Mouse (Mus musculus) hematopoietic multipotent progenitor cell, adult 10-12 weeks (in vitro differentiated cells): ENCODE data around the gene Olfr461. TPM values are rescaled to one million over a fixed set of nuclear protein-coding genes. Genes with fewer than 3 reads are reported as not detected.

Experiments used
- polyA plus RNA-seq: library from polyadenylated mRNA; stranded (reverse); fragments of >175 nt; gene quantifications from 2 replicates; pipeline ENCODE4 v1.2.3, GENCODE M21; 2012; ENCODE audit warnings: low replicate concordance

The Olfr461 gene
- polyA plus RNA-seq = not detected in 2 replicates

GRCm38 (mm10) chr6:40554950-40555349, at the start of gene Olfr461:
Gene Olfr461, minus strand, starts transcription at chr6:40555050.

GRCm38 (mm10) chr6:40585645-40586044, 30.8 kb upstream of the Olfr461 start, which contains the start of gene Clec5a:
Gene Clec5a, minus strand, starts transcription at chr6:40585821.

GRCm38 (mm10) chr6:40569187-40569586, 14.3 kb upstream of the Olfr461 start, which contains the start of gene Olfr460:
Gene Olfr460, plus strand, starts transcription at chr6:40569487.

GRCm38 (mm10) chr6:40519408-40519807, 35.4 kb downstream of the Olfr461 start, which contains the start of gene Prss37:
Gene Prss37, minus strand, starts transcription at chr6:40519508.

GRCm38 (mm10) chr6:40493229-40493628, 61.6 kb downstream of the Olfr461 start, which contains the start of gene Tas2r108:
Gene Tas2r108, plus strand, starts transcription at chr6:40493529.

Other genes starting within 250 kb of the Olfr461 start
- 3.6 and 4.9 TPM in 2 replicates for gene Agk, start 229.9 kb downstream of the Olfr461 start, polyA plus RNA-seq
- 4.4 and 10.7 TPM in 2 replicates for gene E330009J07Rik, start 118.9 kb downstream of the Olfr461 start, polyA plus RNA-seq
- gene Wee2, start 116.0 kb downstream of the Olfr461 start, polyA plus RNA-seq = not detected in 2 replicates
- 22.6 and 26.0 TPM in 2 replicates for gene Ssbp1, start 83.7 kb downstream of the Olfr461 start, polyA plus RNA-seq
- gene Tas2r137, start 63.8 kb downstream of the Olfr461 start, polyA plus RNA-seq = not detected in 2 replicates
- not detected in 2 replicates for gene Tas2r108, start 61.5 kb downstream of the Olfr461 start, polyA plus RNA-seq
- gene Prss37, start 35.5 kb downstream of the Olfr461 start, polyA plus RNA-seq = not detected in 2 replicates
- gene Olfr460, start 14.4 kb upstream of the Olfr461 start, polyA plus RNA-seq = not detected in 2 replicates
- 0.13 and 0.51 TPM in 2 replicates for gene Clec5a, start 30.8 kb upstream of the Olfr461 start, polyA plus RNA-seq
- gene Tas2r138, start 58.3 kb upstream of the Olfr461 start, polyA plus RNA-seq = not detected in 2 replicates
- 0.10 and 0.53 TPM in 2 replicates for gene Mgam, start 73.8 kb upstream of the Olfr461 start, polyA plus RNA-seq